ENCODE assay signal across 16 mouse cellular contexts in the genomic region with DNA sequence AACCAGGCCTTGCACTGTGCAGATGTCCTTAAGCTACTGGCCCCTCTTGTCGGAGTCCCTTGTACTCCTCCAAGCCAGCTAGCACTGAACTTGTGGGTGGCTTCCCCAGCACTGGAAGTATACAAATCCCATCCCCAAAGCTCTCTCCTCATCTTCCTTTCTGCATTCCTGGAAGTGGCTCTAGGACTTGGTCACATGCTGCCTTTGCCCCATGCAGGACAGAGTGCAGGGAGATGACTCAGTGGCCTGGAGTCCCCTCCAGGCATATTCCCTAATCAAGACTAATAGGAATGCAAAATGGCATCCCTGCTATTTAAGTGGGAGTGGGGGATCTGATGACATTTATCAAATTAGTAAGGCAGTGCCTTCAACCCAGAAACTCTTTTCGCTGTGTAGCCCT. TPM values are rescaled to one million over a fixed set of nuclear protein-coding genes. Genes with fewer than 3 reads are reported as not detected.
"Had no signal": no experiment of that assay in that cellular context is flagged by ENCODE, and none has a peak within 500 bp of the region (broad histone marks: within the 10 kb centered on the region; RNA-seq: fewer than 3 reads in every experiment).

No protein-coding gene starts in this region.

- H3K4me3 ChIP-seq: lung, embryonic 15.5 days; midbrain, embryonic 10.5 days; midbrain, embryonic 12.5 days; neural tube, embryonic 12.5 days; stomach, embryonic 15.5 days had no signal

- DNase-seq: lung, adult 18-20 months; lung, postnatal 14 days; lung, postnatal 36 days; midbrain, embryonic 14.5 days; right cerebral cortex, postnatal 14 days; thymus, adult 2 months; thymus, postnatal 25 days; thymus, postnatal 4 days had no signal

RNA-seq across cellular contexts. Expression of a gene that starts 1.1 kb away (rescaled TPM):
- polyA plus RNA-seq: liver, embryonic 16.5 days; midbrain, embryonic 14.5 days; midbrain, embryonic 16.5 days; stomach, postnatal 0 days had no signal
